Mouse (Mus musculus) brain, embryonic 14.5 days (tissue): ENCODE results near the gene Gm42742.

Source experiments
- CTCF ChIP-seq: fragments of 200-500 bp; IDR thresholded peaks from 2 replicates; pipeline ENCODE4 v1.5.1; 2012; ENCODE audit warnings: inconsistent platforms, mild to moderate bottlenecking, moderate library complexity, borderline replicate concordance; ENCODE audit not compliant: insufficient read depth, insufficient read length; ENCODE audit errors: extremely low read depth
- POLR2A ChIP-seq: fragments of 200-500 bp; IDR thresholded peaks from 2 replicates; pipeline ENCODE4 v1.6.1; 2012; ENCODE audit warnings: mild to moderate bottlenecking, inconsistent platforms, borderline replicate concordance; ENCODE audit not compliant: poor library complexity, insufficient read depth, insufficient read length, severe bottlenecking; ENCODE audit errors: extremely low read depth

DNA sequence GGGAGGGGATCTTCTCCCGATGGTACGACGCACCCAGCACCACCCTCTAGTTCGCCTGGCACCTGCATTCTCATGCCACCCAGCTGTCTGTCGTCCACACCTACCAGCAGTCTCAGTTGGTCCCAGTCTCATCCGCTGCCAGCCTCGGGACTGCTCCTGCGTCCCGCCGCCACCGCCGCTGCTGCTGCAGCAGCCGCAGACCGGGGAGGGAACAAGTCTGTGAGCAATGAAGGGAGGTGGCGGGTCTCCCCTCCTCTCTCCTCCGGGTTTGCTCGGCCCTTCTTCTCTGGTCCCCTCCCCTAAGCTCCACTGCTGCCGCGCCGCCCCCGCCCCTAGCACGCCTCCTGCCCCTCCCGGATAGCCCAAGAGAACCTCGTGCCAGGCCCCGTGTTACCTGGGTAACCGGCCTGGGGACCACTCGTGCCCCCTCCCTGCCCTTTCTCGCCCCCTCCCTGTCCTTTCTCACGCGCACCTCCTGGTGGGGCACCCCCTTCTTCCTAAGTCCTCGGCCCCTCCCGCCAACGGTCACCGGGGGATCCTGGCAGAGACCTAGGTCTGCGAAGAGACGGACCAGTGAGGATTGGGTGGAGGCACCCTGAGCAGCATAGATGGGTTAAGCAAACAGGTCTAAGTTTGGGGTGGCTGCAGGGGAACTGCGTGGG, at the start of gene Gm42742, which contains the start of gene Prrt2:
- peak; percentile 28; the same call in 1 of the 2 replicates for TF ChIP-seq POLR2A
- no peak for TF ChIP-seq CTCF
